Mouse (Mus musculus) layer of hippocampus, postnatal 14 days (tissue): Measurements from ENCODE around the gene Fbxo34. TPM values are rescaled to one million over a fixed set of nuclear protein-coding genes. Genes with fewer than 3 reads are reported as not detected.
A peak's percentile ranks its signal among the peaks of the same experiment; 100 is the strongest.
"Not testable (repeated sequence)": the region's sequence is repeated elsewhere in the genome, so short reads cannot be mapped to it uniquely, and the experiment has no call there.

Experiments
- DNase-seq, 2 experiments: peaks; one replicate each; pipeline ENCODE4 v3.0.0; 2021 to 2022; ENCODE audit warnings: low spot score in 2 of 2, mixed read lengths in 1 of 2
- total RNA-seq, 2 experiments: library from RNA; stranded (reverse); gene quantifications; 2 replicates each; pipeline ENCODE4 v1.2.3; 2021

Gene Fbxo34
- total RNA-seq, 2 experiments from 2014 or later: 72.5 to 87.0 TPM

DNA sequence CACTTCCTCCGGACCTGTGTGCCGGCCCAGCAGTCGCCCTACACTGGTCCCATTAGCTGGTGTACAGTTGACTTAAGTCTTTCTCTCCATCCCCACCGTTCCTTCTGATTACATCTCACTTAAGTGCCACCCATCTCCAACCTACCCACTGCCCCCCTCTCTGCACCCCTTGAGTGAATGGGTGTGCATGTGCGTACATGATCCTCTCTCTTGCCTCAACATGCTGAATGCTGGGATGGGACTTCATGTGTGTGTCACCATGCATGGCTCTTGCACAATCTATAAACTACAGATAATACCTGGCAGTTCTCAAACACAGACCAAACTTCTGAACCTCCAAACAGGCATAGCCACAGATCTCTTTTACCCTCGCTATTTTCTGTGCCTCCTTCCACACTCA, 101.4 kb downstream of the Fbxo34 start:
- DNase-seq: no peak

GRCm38 (mm10) chr14:47553380-47553779, 103.2 kb downstream of the Fbxo34 start:
- no peak for DNase-seq

GRCm38 (mm10) chr14:47554236-47554635, 104.0 kb downstream of the Fbxo34 start:
- no peak for DNase-seq

DNA sequence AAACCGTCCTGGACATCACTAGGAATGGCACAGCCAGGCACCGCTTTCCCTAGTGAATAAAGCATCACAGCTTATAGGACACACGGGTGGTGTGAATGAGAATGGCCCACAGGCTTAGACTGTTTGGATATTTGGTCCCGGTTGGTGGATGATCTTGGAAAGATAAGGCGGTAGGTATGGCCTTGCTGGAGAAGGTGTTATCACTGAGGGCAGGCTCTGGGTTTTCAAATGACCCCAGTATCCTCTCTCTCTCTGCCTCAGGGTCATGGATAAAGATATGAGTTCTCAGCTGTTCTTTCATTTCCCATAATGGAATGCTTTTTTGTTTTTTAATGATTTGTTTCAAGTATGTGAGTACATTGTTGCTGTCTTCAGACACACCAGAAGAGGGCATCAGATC, 105.0 kb downstream of the Fbxo34 start:
- no peak for DNase-seq

GRCm38 (mm10) chr14:47560714-47561113, 110.5 kb downstream of the Fbxo34 start:
- DNase-seq: no peak

GRCm38 (mm10) chr14:47562530-47562929, 112.3 kb downstream of the Fbxo34 start:
- no peak for DNase-seq

DNA sequence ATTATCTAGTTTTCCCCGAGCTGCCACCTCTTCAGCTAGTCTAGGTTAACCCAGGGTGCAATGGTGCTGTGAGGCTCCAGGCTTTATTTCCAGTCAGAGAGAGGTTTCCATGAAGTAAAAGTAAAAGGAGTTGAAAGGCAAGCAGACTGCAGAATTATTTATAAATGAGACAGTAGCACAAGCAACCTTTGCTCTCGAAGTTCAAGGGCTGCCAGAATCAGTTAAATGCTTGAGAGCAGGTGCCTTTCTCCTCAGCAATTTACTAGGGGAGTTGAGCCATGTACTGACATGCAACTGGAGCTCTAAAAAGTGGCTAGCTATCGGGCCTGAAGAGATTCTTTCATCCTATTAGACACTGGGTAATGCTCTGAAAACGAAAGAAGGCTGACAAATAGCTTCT, 112.9 kb downstream of the Fbxo34 start:
- no peak for DNase-seq

DNA sequence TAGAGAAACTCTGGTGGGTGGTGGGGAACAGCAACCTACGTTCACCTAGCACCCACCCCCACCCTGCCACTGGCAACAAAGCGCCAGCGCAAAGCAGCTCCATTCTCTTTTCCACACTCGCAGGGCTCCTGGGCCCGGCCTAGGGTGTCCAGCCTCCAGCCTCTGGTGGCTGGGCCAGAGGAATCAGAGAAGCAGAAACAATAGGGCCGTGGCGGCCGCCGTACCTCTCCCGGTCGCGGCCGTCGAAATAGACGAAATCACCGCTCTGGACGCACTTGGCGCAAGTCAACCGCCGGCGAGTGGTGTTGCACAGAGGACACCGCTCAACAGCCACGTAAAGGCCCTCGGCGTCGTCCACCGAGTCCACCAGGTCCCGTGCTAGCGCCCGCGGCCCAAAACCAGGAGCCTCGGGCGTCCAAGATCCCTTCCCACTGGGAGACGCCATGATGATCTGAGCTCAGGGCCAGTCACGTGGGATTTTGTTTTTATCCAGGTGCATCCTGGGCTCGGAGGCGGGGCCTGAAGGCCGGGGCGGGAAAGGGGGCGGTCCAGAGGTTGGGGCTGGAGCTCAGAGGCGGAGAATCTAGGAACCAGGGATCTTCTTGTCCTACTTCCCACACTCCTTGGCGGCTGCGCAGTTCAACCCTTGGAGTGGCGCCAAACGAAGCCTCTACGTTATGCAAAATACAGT, 117.9 kb downstream of the Fbxo34 start:
- peak; percentile 88 to 96 for DNase-seq

DNA sequence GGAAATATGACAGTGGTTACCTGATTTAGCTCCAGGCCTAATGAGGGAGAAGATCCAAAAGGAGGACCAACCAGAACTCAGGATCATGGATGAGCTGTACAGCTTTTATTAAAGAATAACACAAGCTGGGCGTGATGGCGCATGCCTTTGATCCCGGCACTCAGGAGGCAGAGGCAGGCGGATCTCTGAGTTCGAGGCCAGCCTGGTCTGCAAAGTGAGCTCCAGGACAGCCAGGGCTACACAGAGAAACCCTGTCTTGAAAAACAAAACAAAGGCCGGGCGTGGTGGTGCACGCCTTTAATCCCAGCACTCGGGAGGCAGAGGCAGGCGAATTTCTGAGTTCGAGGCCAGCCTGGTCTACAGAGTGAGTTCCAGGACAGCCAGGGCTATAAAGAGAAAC, 120.3 kb downstream of the Fbxo34 start, which contains the start of gene Atg14:
Atg14 (minus strand) TSS at position 101 of the 400 bp plus-strand sequence.
- not testable (repeated sequence) for DNase-seq

DNA sequence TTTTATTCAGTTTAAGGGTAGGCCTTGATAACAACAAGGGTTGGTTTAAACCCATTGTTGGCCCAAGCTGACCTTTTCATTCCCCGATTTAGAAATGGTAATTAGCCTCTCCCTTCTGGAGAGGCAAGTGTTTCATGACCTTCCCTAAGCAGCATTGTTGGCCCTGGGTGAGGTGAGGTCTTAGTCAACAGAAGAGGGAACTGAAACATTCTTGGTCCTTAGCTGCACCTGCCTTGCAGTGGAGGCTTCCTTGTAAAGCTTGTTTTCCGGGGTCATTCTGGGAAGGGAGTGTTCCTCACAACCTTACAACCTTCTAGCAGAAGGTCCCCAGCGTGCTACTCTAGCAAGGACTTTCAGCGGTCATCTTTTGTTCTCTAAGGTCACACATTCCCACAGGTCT, 122.5 kb downstream of the Fbxo34 start:
- no peak for DNase-seq

- DNase-seq: no peak
These were observed 124.5 kb downstream of the Fbxo34 start for GRCm38 (mm10) chr14:47574721-47575120.

DNA sequence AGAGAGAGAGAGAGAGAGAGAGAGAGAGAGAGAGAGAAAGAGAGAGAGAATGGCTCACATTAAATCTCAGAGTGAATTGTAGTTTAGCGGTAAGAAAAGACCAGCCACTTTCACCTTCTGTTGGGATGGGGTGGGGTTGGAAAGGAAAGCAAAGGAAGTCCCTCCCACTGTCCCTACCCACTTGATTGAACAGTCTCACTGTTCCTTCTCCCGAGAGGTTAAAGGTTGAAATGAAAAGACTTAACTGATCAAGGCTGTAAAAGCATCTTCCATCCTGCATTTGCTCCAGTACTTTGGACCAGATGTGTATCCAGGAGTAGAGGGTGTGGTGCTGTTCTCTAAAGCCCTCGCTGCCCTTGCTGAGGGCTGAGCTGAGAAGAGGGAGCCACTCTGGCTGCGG, 126.5 kb downstream of the Fbxo34 start:
- DNase-seq: no peak

DNA sequence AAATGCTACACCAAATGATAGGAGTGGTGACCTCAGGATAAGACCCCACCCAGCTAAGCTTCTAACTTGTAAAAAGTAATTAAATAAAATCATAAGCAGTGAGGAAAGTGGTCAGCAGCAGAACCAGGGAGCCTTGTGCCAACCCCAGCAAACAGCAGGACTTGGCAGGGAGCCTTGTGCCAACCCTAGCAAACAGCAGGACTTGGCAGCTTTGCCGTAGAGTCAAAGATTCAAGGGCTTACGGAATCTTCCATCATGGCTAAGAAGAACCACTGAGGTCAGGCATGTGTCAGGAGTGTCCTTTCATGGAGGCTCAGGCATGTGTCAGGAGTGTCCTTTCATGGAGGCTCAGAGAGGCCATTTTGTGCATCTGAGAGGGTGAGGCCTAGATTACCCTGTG, 127.9 kb downstream of the Fbxo34 start:
- DNase-seq: peak in 1 of 2 experiments; percentile 11

DNA sequence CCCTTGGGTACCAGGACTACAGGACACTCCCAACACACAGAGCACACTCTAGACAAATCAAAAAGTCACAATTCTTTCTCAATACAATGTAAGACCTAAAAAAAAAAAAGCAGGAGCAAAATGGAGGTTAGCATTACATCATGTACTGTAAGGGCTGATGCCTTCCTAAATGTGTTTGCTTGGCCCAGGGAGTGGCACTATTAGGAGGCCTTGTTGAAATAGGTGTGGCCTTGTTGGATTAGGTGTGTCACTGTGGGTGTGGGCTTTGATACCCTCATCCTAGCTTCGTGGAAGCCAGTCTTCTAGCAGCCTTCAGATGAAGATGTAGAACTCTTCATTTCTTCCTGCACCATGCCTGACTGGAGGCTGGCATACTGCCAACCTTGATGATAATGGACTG, 131.1 kb downstream of the Fbxo34 start:
- DNase-seq: no peak

Other genes starting within 250 kb of the Fbxo34 start
- 1 to 10 TPM; 5.2 to 6.9 TPM for gene Wdhd1, start 173.6 kb upstream of the Fbxo34 start, total RNA-seq
- 10 to 100 TPM; 10.7 to 11.2 TPM for gene Socs4, start 173.5 kb upstream of the Fbxo34 start, total RNA-seq
- 10 to 100 TPM; 69.2 to 71.0 TPM for gene Mapk1ip1l, start 152.2 kb upstream of the Fbxo34 start, total RNA-seq
- gene Lgals3, start 82.7 kb upstream of the Fbxo34 start, total RNA-seq: 1 to 10 TPM; 1.1 to 2.4 TPM
- 1 to 10 TPM; 1.6 to 1.7 TPM for gene Dlgap5, start 32.0 kb upstream of the Fbxo34 start, total RNA-seq
- gene Atg14, start 120.2 kb downstream of the Fbxo34 start, total RNA-seq: 10 to 100 TPM; 14.7 to 15.1 TPM
- gene Ktn1, start 198.0 kb downstream of the Fbxo34 start, total RNA-seq: 10 to 100 TPM; 79.9 to 96.3 TPM